Mouse (Mus musculus) gastrocnemius, adult 2 months (tissue): ENCODE measurements at regions not wholly inside any gene's neighbourhood (a gene's known extent, or its start where the extent isn't known, plus 50 kb on each side); places are given as distances from the start of the nearest gene placed in this dataset.

Source experiments
- DNase-seq: peaks from one replicate; pipeline ENCODE4 v3.0.0; 2022
- H3K27ac ChIP-seq: fragments of 200-600 bp; 2 replicates; pipeline ENCODE4 v1.8.1; 2022; ENCODE audit warnings: mild to moderate bottlenecking
- H3K4me3 ChIP-seq: fragments of 200-600 bp; 2 replicates; pipeline ENCODE4 v1.8.1; 2022; ENCODE audit warnings: mild to moderate bottlenecking, moderate library complexity
- CTCF ChIP-seq: fragments of 200-600 bp; IDR thresholded peaks from 2 replicates; pipeline ENCODE4 v1.8.1; 2022; ENCODE audit warnings: antibody characterized with exemption, mild to moderate bottlenecking, moderate library complexity
- intact Hi-C: fragments of 180-260 bp; cut with DNase I; formaldehyde crosslinking; loops from one replicate; pipeline ENCODE4 v1.15.1; 2025

DNA sequence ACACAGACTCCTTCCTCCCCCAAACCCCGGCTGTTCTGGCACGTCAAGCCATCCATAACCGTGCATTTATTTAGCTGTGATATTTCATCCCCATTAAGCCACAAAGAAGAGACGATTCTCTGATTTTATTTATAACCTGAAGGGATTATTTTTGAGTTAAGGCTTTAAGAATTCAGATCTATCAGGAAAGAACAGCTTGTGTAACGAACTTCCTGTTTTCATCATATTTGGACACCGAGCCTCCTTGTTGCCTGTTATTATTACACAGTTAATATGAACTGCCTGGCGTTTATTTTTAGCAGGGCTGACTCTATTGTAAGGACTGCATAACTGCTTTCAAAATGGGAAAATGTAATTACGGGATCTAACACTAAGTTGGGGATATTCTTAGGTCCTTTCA is 96.2 kb upstream of the Nr4a3 start:
- DNase-seq = no peak
- peak overlapping the region; percentile 47 for H3K4me3 ChIP-seq
- TF ChIP-seq CTCF = no peak
- H3K27ac ChIP-seq = peak overlapping the region; percentile 84
- intact Hi-C loops = no loop called here

DNA sequence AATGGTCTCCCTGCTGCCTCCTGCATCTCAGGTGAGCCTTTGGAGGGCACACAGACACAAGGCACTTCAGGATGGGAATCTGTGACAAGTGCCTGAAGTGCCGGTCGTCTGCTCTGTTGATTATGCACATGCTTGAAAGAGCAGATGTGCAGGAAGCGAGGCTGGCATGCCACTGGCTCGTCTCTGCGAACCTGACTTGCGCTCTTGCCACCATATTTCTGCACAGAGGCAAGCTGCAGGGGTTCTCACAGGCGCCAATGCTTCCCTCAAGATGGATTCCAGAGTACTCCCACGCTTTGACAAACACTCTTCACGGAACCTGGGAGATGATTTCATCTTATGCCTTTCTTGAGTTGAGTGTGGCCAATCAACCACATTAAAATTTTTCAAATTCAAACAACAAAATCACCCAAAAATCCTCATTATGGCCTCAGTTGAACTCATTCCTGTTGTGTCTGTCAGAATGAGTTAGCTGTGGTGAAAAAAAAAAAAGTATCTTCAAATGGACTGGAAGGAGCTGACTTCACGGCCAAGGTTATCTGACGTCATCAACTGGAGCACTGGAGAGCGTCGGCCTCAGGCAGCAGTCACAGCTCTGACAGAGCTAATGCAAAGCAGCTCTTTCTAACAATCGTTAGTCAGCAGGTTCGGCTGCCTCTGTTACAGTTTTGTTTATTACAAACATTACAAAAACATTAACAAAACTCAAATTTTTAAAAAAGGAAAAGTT is 90.2 kb upstream of the Nr4a3 start:
- Histone ChIP-seq H3K4me3 (no peak overlapping the region), H3K27ac (no peak overlapping the region)
- no peak for DNase-seq
- intact Hi-C loops = no loop called here
- TF ChIP-seq CTCF = no peak

DNA sequence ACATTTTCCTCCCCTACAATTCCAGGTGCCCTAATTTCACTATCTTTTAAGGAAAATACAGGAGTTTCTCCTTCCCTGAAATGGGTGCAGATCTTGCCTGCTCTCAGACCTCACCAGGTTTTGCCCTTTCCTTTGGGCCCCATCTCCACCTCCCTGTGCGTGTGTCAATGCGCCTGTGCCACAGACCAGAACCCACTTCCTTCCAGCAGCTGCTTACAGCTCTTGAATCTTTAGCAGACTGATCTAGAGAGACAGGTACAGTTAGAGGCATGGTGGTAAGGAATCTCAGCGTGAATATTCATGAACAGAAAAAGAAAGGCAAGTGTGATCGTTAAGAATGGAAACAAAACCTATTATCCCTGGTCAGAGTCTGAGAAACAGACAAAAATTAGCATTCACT is 80.3 kb upstream of the Nr4a3 start:
- H3K4me3 ChIP-seq = no peak overlapping the region
- no peak overlapping the region for H3K27ac ChIP-seq
- TF ChIP-seq CTCF = no peak
- intact Hi-C loops = no loop called here
- no peak for DNase-seq

DNA sequence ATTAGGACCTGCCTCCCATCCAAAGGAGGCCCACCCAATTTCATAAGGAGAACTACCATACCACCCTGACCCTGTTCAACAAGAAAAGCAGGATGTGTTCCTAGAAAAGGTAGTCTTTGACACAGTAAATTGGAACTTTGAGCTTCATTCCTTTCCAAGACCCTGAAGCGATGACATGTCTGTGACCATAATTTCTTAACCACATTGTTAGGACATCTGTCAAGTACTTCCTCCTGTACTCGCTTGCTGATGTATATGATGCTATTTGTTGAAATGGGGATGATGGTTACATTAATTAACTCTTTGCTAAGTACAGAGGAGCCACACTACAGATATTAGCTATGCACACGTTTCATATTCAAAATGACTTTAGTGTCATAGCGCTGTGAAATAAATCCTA is 73.1 kb upstream of the Nr4a3 start:
- Histone ChIP-seq H3K27ac (no peak overlapping the region), H3K4me3 (no peak overlapping the region)
- no peak for TF ChIP-seq CTCF
- intact Hi-C loops = no loop called here
- no peak for DNase-seq

DNA sequence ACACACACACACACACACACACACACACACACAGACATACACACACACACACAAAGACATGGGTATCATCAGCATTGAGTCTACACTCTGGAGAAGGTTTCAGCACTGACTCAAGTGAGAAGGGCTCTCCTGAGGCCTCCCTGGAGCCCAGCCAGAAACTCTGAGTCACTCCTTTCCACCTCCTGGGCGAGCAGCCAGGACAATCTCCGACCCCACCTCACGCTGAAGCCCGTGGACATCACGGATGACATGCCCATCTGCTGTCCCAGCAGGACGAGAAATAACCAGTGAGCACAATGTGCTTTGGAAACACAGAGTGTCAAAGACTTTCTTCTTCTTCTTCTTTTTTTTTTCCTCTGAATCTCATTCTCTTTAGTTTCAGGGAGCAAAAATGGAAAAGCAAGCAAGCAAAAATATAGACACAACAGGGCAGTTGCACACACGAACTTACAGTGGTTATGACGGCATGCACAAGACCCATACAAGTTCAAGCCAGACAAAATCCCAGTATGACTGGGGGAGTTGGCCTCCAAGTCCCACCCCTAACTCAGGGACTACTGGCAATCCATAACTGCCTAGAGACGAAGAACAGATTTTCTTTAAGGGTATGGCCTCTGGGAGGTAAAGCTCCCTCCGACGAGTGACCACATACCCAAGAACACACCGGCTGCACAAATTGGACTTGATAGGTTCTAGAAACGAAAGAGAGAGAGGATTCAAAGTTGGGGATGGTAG is 65.2 kb upstream of the Nr4a3 start:
- no peak for TF ChIP-seq CTCF
- Histone ChIP-seq H3K4me3 (no peak overlapping the region), H3K27ac (no peak overlapping the region)
- DNase-seq = peak; percentile 34
- intact Hi-C loops = no loop called here
